Mouse (Mus musculus): ENCODE results near the gene Myo18a.

The Myo18a gene

GRCm38 (mm10) chr11:77900187-77900586 is 137.1 kb downstream of the Myo18a start:
- in situ Hi-C loops (cut with MboI): no loop called here

GRCm38 (mm10) chr11:77900696-77901095 is 137.7 kb downstream of the Myo18a start:
- in situ Hi-C loops (cut with MboI): no loop called here

GRCm38 (mm10) chr11:77901366-77901765 is 138.3 kb downstream of the Myo18a start:
- in situ Hi-C loops (cut with MboI): no loop called here

DNA sequence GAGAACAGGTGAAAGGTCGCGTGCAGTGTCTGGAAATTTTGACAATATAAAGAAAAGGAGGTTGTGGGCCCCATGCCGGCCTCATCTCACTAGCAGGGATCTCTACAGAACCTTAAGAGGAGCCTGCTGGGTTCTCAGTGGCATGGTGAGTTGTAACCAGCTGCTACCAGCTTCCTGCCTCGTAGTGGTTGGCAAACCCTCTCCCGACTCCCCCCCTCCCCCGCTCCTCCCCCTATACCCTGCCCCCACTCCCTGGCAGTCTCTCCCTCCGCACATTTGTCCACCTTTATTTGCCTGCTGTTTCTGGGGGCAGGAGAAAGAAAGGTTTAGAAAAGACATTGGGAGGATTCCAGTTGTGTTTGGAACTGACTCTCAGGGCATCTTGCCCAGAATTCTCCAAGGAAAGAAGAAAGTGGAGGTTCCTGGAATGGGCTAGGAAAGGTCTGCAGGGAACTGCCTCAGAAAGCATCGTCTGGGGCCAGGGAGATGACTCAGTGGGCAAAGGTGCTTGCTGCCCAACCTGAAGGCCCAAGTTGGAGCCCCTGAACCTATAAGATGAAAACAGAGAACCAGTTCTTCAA is 138.8 kb downstream of the Myo18a start:
- in situ Hi-C loops (cut with MboI): no loop called here

- in situ Hi-C loops (cut with MboI): no loop called here
Measured at GRCm38 (mm10) chr11:77903761-77904160, 140.7 kb downstream of the Myo18a start.

DNA sequence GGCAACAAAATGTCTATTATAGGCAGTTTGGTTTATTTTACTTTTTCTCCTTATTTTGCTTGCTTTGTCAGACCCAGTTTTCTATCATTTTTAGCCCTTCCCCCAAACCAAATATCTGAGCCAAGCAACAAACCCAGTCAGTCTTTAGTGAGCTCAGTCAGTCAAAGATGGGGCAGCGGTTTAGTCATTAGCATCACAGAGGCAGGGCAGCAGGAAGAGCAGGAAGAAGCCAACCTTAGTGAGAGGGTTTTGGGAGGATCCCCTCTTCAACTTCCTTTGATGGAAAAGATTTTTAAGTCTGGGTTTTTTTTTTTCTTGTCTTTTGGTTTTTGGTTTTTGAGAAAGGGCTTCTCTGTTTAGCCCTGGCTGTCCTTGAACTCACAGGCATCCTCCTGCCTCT is 141.7 kb downstream of the Myo18a start:
- in situ Hi-C loops (cut with MboI): no loop called here

GRCm38 (mm10) chr11:77906097-77906687 is 143.1 kb downstream of the Myo18a start:
- in situ Hi-C loops (cut with MboI): no loop called here

DNA sequence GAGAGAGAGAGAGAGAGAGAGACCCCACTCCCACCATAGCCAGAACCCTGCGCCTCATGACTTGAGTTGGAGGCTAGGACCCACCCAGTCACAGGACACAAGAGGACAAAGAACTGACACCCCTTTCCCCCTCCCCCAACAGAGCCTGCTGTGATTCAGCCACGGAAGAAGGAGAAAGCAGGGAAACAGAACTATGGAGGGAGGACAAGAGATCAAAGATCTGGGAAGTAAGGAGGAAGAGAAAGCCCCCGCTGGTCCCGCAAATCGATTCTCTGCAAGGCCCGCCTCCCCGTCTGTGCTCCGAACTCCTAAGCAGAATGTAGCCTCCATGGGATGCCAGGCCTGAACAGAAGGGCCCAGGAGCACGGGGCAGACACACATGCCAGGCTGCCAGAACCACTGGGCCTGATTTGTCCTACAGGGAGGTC is 143.7 kb downstream of the Myo18a start:
- in situ Hi-C loops (cut with MboI): no loop called here

DNA sequence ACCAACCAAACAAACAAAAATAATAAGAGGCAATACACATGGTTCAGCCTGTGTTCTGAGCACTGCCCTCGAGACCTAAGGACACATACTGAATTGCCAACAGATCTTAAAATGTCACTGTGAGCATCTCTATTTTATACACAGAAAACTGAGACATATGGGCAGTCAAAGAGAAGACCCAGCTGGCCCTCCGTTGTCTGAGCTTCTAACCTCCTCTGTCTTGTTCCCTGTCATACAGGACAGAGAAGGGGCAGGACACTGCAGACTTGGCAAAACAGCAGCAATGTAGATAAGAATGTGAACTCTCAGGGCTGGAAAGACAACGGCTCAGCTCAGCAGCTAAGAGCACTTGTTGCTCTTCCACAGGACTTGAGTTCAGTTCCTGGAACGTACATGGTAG is 145.4 kb downstream of the Myo18a start:
- in situ Hi-C loops (cut with MboI): no loop called here

- in situ Hi-C loops (cut with MboI): no loop called here
Measured at GRCm38 (mm10) chr11:77909376-77909775, 146.3 kb downstream of the Myo18a start.

GRCm38 (mm10) chr11:77909776-77910175 is 146.7 kb downstream of the Myo18a start:
- in situ Hi-C loops (cut with MboI): no loop called here

- in situ Hi-C loops (cut with MboI): no loop called here
Measured at GRCm38 (mm10) chr11:77913505-77913904, 150.5 kb downstream of the Myo18a start.

GRCm38 (mm10) chr11:77914598-77915260 is 151.7 kb downstream of the Myo18a start:
- in situ Hi-C loops (cut with MboI): no loop called here

All from mature B cell (primary cell).